Mouse (Mus musculus) erythroblast, adult 5-6 weeks (primary cell): ENCODE measurements around the gene Ndufs3. TPM values are rescaled to one million over a fixed set of nuclear protein-coding genes. Genes with fewer than 3 reads are reported as not detected.
A peak's percentile ranks its signal among the peaks of the same experiment; 100 is the strongest.

Source experiments
- ATAC-seq: replicated peaks from 2 replicates; pipeline ENCODE4 v1.8.0; 2016; ENCODE audit warnings: moderate number of reproducible peaks, mild to moderate bottlenecking, moderate TSS enrichment, inconsistent platforms; ENCODE audit not compliant: poor library complexity, low FRiP score, severe bottlenecking
- total RNA-seq, 2 experiments: library from RNA; stranded (forward) in 1 of 2; stranded (reverse) in 1 of 2; fragments of 150-400 nt in 1 of 2; fragments of 200-764, 138-1000 nt in 1 of 2; gene quantifications; 2 replicates each; pipeline versions ENCODE4 v1.2.3 to v1.2.4; 2015 to 2017; ENCODE audit warnings: low replicate concordance in 2 of 2

Ndufs3 gene
- total RNA-seq, 2 experiments from 2014 or later: 28.0 to 37.3 TPM

- peak; percentile 71 for ATAC-seq
These were observed 34.5 kb downstream of the Ndufs3 start for GRCm38 (mm10) chr2:90870136-90870601.

GRCm38 (mm10) chr2:90866524-90866923 is 38.1 kb downstream of the Ndufs3 start:
- peak; percentile 77 for ATAC-seq

GRCm38 (mm10) chr2:90864184-90864583 is 40.4 kb downstream of the Ndufs3 start:
- ATAC-seq: no peak

- no peak for ATAC-seq
These were observed 43.1 kb downstream of the Ndufs3 start for GRCm38 (mm10) chr2:90861486-90861885.

GRCm38 (mm10) chr2:90850401-90850800 is 54.2 kb downstream of the Ndufs3 start:
- ATAC-seq: no peak

GRCm38 (mm10) chr2:90848331-90848730 is 56.3 kb downstream of the Ndufs3 start:
- ATAC-seq: no peak

GRCm38 (mm10) chr2:90847681-90848050 is 57.0 kb downstream of the Ndufs3 start:
- no peak for ATAC-seq

- peak; percentile 92 for ATAC-seq
These were observed 57.5 kb downstream of the Ndufs3 start, which contains the start of gene Mtch2 for GRCm38 (mm10) chr2:90846955-90847680. Gene Mtch2, plus strand, starts transcription at chr2:90847155.

GRCm38 (mm10) chr2:90846597-90846954 is 58.1 kb downstream of the Ndufs3 start:
- ATAC-seq: peak; percentile 45

- ATAC-seq: no peak
These were observed 58.5 kb downstream of the Ndufs3 start for GRCm38 (mm10) chr2:90846171-90846570.

- no peak for ATAC-seq
These were observed 59.4 kb downstream of the Ndufs3 start for GRCm38 (mm10) chr2:90845234-90845633.

Other genes with a start within 250 kb of the Ndufs3 start
- 23.6 and 64.4 TPM in 2 replicates for gene Nup160, start 227.6 kb downstream of the Ndufs3 start, total RNA-seq (2015; ENCODE audit: low replicate concordance)
- gene Nup160, start 227.6 kb downstream of the Ndufs3 start, total RNA-seq (2017; ENCODE audit: low replicate concordance): 23.7 and 37.6 TPM in 2 replicates
- gene Fnbp4, start 159.5 kb downstream of the Ndufs3 start, total RNA-seq (2015; ENCODE audit: low replicate concordance): 51.0 and 63.2 TPM in 2 replicates
- 135 and 192 TPM in 2 replicates for gene Fnbp4, start 159.5 kb downstream of the Ndufs3 start, total RNA-seq (2017; ENCODE audit: low replicate concordance)
- not detected in 2 replicates for gene Agbl2, start 122.1 kb downstream of the Ndufs3 start, total RNA-seq (2015; ENCODE audit: low replicate concordance)
- not detected in 2 replicates for gene Agbl2, start 122.1 kb downstream of the Ndufs3 start, total RNA-seq (2017; ENCODE audit: low replicate concordance)
- 61.7 and 91.3 TPM in 2 replicates for gene Mtch2, start 57.7 kb downstream of the Ndufs3 start, total RNA-seq (2015; ENCODE audit: low replicate concordance)
- gene Mtch2, start 57.7 kb downstream of the Ndufs3 start, total RNA-seq (2017; ENCODE audit: low replicate concordance): 37.2 and 37.7 TPM in 2 replicates
- gene C1qtnf4, start 19.0 kb downstream of the Ndufs3 start, total RNA-seq (2015; ENCODE audit: low replicate concordance): not detected in 2 replicates
- gene C1qtnf4, start 19.0 kb downstream of the Ndufs3 start, total RNA-seq (2017; ENCODE audit: low replicate concordance): not detected in 2 replicates
- gene Kbtbd4, start 87 bp downstream of the Ndufs3 start, total RNA-seq (2015; ENCODE audit: low replicate concordance): 1.7 and 5.8 TPM in 2 replicates
- 2.8 TPM in 2 replicates for gene Kbtbd4, start 87 bp downstream of the Ndufs3 start, total RNA-seq (2017; ENCODE audit: low replicate concordance)
- 23.8 and 25.4 TPM in 2 replicates for gene Celf1, start 35.6 kb upstream of the Ndufs3 start, total RNA-seq (2015; ENCODE audit: low replicate concordance)
- gene Celf1, start 35.6 kb upstream of the Ndufs3 start, total RNA-seq (2017; ENCODE audit: low replicate concordance): 31.9 and 38.8 TPM in 2 replicates
- not detected in 2 replicates for gene Rapsn, start 130.8 kb upstream of the Ndufs3 start, total RNA-seq (2015; ENCODE audit: low replicate concordance)
- gene Rapsn, start 130.8 kb upstream of the Ndufs3 start, total RNA-seq (2017; ENCODE audit: low replicate concordance): not detected in 2 replicates
- gene Psmc3, start 149.2 kb upstream of the Ndufs3 start, total RNA-seq (2015; ENCODE audit: low replicate concordance): 24.8 and 40.8 TPM in 2 replicates
- 76.4 and 132 TPM in 2 replicates for gene Psmc3, start 149.2 kb upstream of the Ndufs3 start, total RNA-seq (2017; ENCODE audit: low replicate concordance)
- gene Slc39a13, start 165.6 kb upstream of the Ndufs3 start, total RNA-seq (2015; ENCODE audit: low replicate concordance): 6.9 TPM in 1 of 2 replicates, not detected in the other
- gene Slc39a13, start 165.6 kb upstream of the Ndufs3 start, total RNA-seq (2017; ENCODE audit: low replicate concordance): 0.98 and 4.2 TPM in 2 replicates
- gene Spi1, start 177.6 kb upstream of the Ndufs3 start, total RNA-seq (2015; ENCODE audit: low replicate concordance): 60.5 and 134 TPM in 2 replicates
- 21.6 and 48.5 TPM in 2 replicates for gene Spi1, start 177.6 kb upstream of the Ndufs3 start, total RNA-seq (2017; ENCODE audit: low replicate concordance)
- gene Mybpc3, start 213.3 kb upstream of the Ndufs3 start, total RNA-seq (2015; ENCODE audit: low replicate concordance): 0.21 TPM in 1 of 2 replicates, not detected in the other
- gene Mybpc3, start 213.3 kb upstream of the Ndufs3 start, total RNA-seq (2017; ENCODE audit: low replicate concordance): 0.56 TPM in 1 of 2 replicates, not detected in the other